Mouse (Mus musculus): ENCODE results near the gene Ubxn10. TPM values are rescaled to one million over a fixed set of nuclear protein-coding genes. Genes with fewer than 3 reads are reported as not detected.

The Ubxn10 gene
- total RNA-seq, 2 experiments from 2014 or later = 0.20 to 0.28 TPM

Other genes starting within 250 kb of the Ubxn10 start
- not detected for gene Vwa5b1, start 101.3 kb downstream of the Ubxn10 start, total RNA-seq (2021)
- gene Pla2g2c, start 12.4 kb downstream of the Ubxn10 start, total RNA-seq (2021) = under 1 TPM in 1 of 2 experiments, not detected in 1; 0.16 TPM
- gene Pla2g2f, start 20.5 kb upstream of the Ubxn10 start, total RNA-seq (2021) = not detected
- gene Pla2g2d, start 38.6 kb upstream of the Ubxn10 start, total RNA-seq (2021) = not detected
- 1 to 10 TPM; 2.3 to 5.6 TPM for gene Pla2g5, start 126.3 kb upstream of the Ubxn10 start, total RNA-seq (2021)
- not detected for gene Gm13030, start 136.8 kb upstream of the Ubxn10 start, total RNA-seq (2021)
- gene Pla2g2e, start 140.8 kb upstream of the Ubxn10 start, total RNA-seq (2021) = not detected
- 1 to 10 TPM; 7.0 to 7.4 TPM for gene Otud3, start 176.8 kb upstream of the Ubxn10 start, total RNA-seq (2021)
- gene Rnf186, start 229.9 kb upstream of the Ubxn10 start, total RNA-seq (2021) = not detected
- 1 to 10 TPM; 3.8 to 4.5 TPM for gene Tmco4, start 235.7 kb upstream of the Ubxn10 start, total RNA-seq (2021)

Data from gastrocnemius, postnatal 10 days (tissue).